Mouse (Mus musculus) CD8-positive naive resting alpha-beta T cell, adult 2 months (primary cell): ENCODE data around the gene Gpr182.
"Not testable (repeated sequence)": the region's sequence is repeated elsewhere in the genome, so short reads cannot be mapped to it uniquely, and the experiment has no call there.

Experiments
- DNase-seq, 2 experiments: peaks; one replicate each; pipeline ENCODE4 v3.0.0; 2022; ENCODE audit warnings: low read depth in 2 of 2, low spot score in 2 of 2

The Gpr182 gene

GRCm38 (mm10) chr10:127751548-127751947 is at the start of gene Gpr182:
TSS of gene Gpr182 (minus strand) at chr10:127751732.
- no peak for DNase-seq

- DNase-seq, result no peak
Observed at GRCm38 (mm10) chr10:127800891-127801290, 49.4 kb upstream of the Gpr182 start, which contains the start of gene Rdh16. TSS of gene Rdh16 (plus strand) at chr10:127801152.

- DNase-seq, result no peak
Observed at GRCm38 (mm10) chr10:127799295-127799694, 47.8 kb upstream of the Gpr182 start.

GRCm38 (mm10) chr10:127785411-127785810 is 33.9 kb upstream of the Gpr182 start:
- not testable (repeated sequence) for DNase-seq

- DNase-seq, result not testable (repeated sequence)
Observed at GRCm38 (mm10) chr10:127782321-127782720, 30.8 kb upstream of the Gpr182 start.

- no peak for DNase-seq
Observed at GRCm38 (mm10) chr10:127776011-127776410, 24.5 kb upstream of the Gpr182 start, which contains the start of gene Rdh9. TSS of gene Rdh9 (plus strand) at chr10:127776386.

GRCm38 (mm10) chr10:127766564-127766963 is 15.0 kb upstream of the Gpr182 start:
- no peak for DNase-seq

- DNase-seq, result no peak
Observed at GRCm38 (mm10) chr10:127763914-127764680, 12.6 kb upstream of the Gpr182 start.

- not testable (repeated sequence) for DNase-seq
Observed at GRCm38 (mm10) chr10:127762926-127763325, 11.4 kb upstream of the Gpr182 start.

- no peak for DNase-seq
Observed at GRCm38 (mm10) chr10:127759181-127760110, 7.9 kb upstream of the Gpr182 start, which contains the start of the genes Rdh1 and Rdh16f1. TSS of gene Rdh1 (plus strand) at chr10:127759721. TSS of gene Rdh16f1 (plus strand) at chr10:127759787.

- DNase-seq, result no peak
Observed at GRCm38 (mm10) chr10:127755770-127756468, 4.4 kb upstream of the Gpr182 start.

- no peak for DNase-seq
Observed at GRCm38 (mm10) chr10:127755246-127755645, 3.7 kb upstream of the Gpr182 start.

GRCm38 (mm10) chr10:127754566-127755166 is 3.1 kb upstream of the Gpr182 start:
- no peak for DNase-seq

- DNase-seq, result no peak
Observed at GRCm38 (mm10) chr10:127750136-127750777, 1.3 kb downstream of the Gpr182 start.

- DNase-seq, result no peak
Observed at GRCm38 (mm10) chr10:127748847-127749612, 2.5 kb downstream of the Gpr182 start.

- no peak for DNase-seq
Observed at GRCm38 (mm10) chr10:127747254-127747653, 4.3 kb downstream of the Gpr182 start.

- no peak for DNase-seq
Observed at GRCm38 (mm10) chr10:127745886-127746285, 5.6 kb downstream of the Gpr182 start.

GRCm38 (mm10) chr10:127744661-127745060 is 6.9 kb downstream of the Gpr182 start:
- peak; percentile 46 to 58 for DNase-seq

GRCm38 (mm10) chr10:127739661-127740161 is 11.8 kb downstream of the Gpr182 start:
- peak in 1 of 2 experiments; percentile 20 for DNase-seq
